Mouse (Mus musculus) midbrain, postnatal 0 days (tissue): ENCODE data around the gene Zbed6. TPM values are rescaled to one million over a fixed set of nuclear protein-coding genes. Genes with fewer than 3 reads are reported as not detected.

Source experiments
- ATAC-seq: fragments of 200-750 bp; cut with Nextera tagmentation; 2 replicates; pipeline ENCODE4 v1.8.0; 2017; ENCODE audit warnings: moderate number of reproducible peaks, mild to moderate bottlenecking, moderate TSS enrichment, moderate library complexity; ENCODE audit not compliant: low FRiP score
- DNase-seq: peaks from one replicate; pipeline ENCODE4 v3.0.0-alpha.2; 2015; ENCODE audit warnings: low spot score
- H3K27ac ChIP-seq: fragments of 300-500 bp; sonication (generic); 2 replicates; pipeline ENCODE4 v1.5.1; 2014; ENCODE audit warnings: low read depth, mild to moderate bottlenecking, low read length, mixed read lengths
- H3K27me3 ChIP-seq: fragments of 300-500 bp; sonication (generic); 2 replicates; pipeline ENCODE4 v1.6.1; 2014; ENCODE audit warnings: low read length, control low read depth, mixed read lengths; ENCODE audit not compliant: insufficient read depth
- H3K36me3 ChIP-seq: fragments of 300-500 bp; sonication (generic); 2 replicates; pipeline ENCODE4 v1.6.1; 2014; ENCODE audit warnings: low read length, control low read depth, mixed read lengths; ENCODE audit not compliant: insufficient read depth
- H3K4me1 ChIP-seq: fragments of 300-500 bp; sonication (generic); 2 replicates; pipeline ENCODE4 v1.6.1; 2014; ENCODE audit warnings: mild to moderate bottlenecking, control low read depth, antibody characterized with exemption, low read length, mixed read lengths; ENCODE audit not compliant: insufficient read depth
- H3K4me2 ChIP-seq: fragments of 300-500 bp; sonication (generic); 2 replicates; pipeline ENCODE4 v1.6.1; 2014; ENCODE audit warnings: low read depth, mild to moderate bottlenecking, low read length, mixed read lengths; ENCODE audit not compliant: poor library complexity, severe bottlenecking
- H3K4me3 ChIP-seq: fragments of 300-500 bp; sonication (generic); 2 replicates; pipeline ENCODE4 v1.5.1; 2014; ENCODE audit warnings: low read depth, mild to moderate bottlenecking, low read length, moderate library complexity
- H3K9ac ChIP-seq: fragments of 300-500 bp; sonication (generic); replicated peaks from 2 replicates; pipeline ENCODE4 v1.6.1; 2014; ENCODE audit warnings: mild to moderate bottlenecking, low read length, moderate library complexity, mixed read lengths; ENCODE audit not compliant: poor library complexity, severe bottlenecking
- H3K9me3 ChIP-seq: fragments of 300-500 bp; sonication (generic); 2 replicates; pipeline ENCODE4 v1.6.1; 2016; ENCODE audit warnings: low read length, control low read depth
- CTCF ChIP-seq: IDR thresholded peaks from 2 replicates; pipeline ENCODE4 v1.5.1; 2016; ENCODE audit warnings: antibody characterized with exemption, mild to moderate bottlenecking
- WGBS: fragments of 180-500 bp; shearing (Covaris S2); extraction: QIAGEN DNeasy Blood & Tissue Kit; methylation state at CpG from one replicate; pipeline ENCODE4 v1.1.7; 2014; 5-methylcytosine and 5-hydroxymethylcytosine counted together
- polyA plus RNA-seq: library from polyadenylated mRNA; unstranded; fragments of >200 nt; fragmentation: Nextera tagmentation; extraction: Ambion mirVana; gene quantifications from 2 replicates; pipeline ENCODE4 v1.2.1, GENCODE M21; 2015
- total RNA-seq: library from RNA; depleted of rRNA; stranded (reverse); fragments of >200 nt; gene quantifications from 2 replicates; pipeline ENCODE4 v1.2.3, GENCODE M21; 2014

Zbed6 gene
- total and polyA plus RNA-seq, 2 experiments from 2014 or later, result 0.23 to 6.6 TPM

- H3K4me1 ChIP-seq, result peaks cover 10% of the 10 kb centered on the region; the same call in 1 of the 2 replicates
- WGBS, result 80% methylated on average over 3 of the region's 3 CpGs
- H3K27ac ChIP-seq, result no peak overlapping the region
- DNase-seq, result no peak
- H3K36me3 ChIP-seq, result peaks cover under 1% of the 10 kb centered on the region; the same call in 1 of the 2 replicates
- no peak overlapping the region for H3K4me3 ChIP-seq
- H3K27me3 ChIP-seq, result no peaks in the 10 kb centered on the region
- ATAC-seq, result no peak
- no peak overlapping the region for H3K4me2 ChIP-seq
- no peaks in the 10 kb centered on the region for H3K9me3 ChIP-seq
- TF ChIP-seq CTCF, result no peak
- H3K9ac ChIP-seq, result no peak overlapping the region
These were observed 1.8 kb downstream of the Zbed6 start for GRCm38 (mm10) chr1:133658878-133659277.

GRCm38 (mm10) chr1:133656811-133657210, 3.9 kb downstream of the Zbed6 start:
- no peak for ATAC-seq
- H3K4me2 ChIP-seq, result no peak overlapping the region
- H3K27me3 ChIP-seq, result no peaks in the 10 kb centered on the region
- peaks cover 10% of the 10 kb centered on the region; the same call in 1 of the 2 replicates for H3K4me1 ChIP-seq
- no peak overlapping the region for H3K4me3 ChIP-seq
- no peaks in the 10 kb centered on the region for H3K9me3 ChIP-seq
- DNase-seq, result no peak
- H3K9ac ChIP-seq, result no peak overlapping the region
- no peak overlapping the region for H3K27ac ChIP-seq
- 80% methylated on average over 5 of the region's 5 CpGs for WGBS
- peaks cover 3% of the 10 kb centered on the region; the same call in 1 of the 2 replicates for H3K36me3 ChIP-seq
- no peak for TF ChIP-seq CTCF

- Histone ChIP-seq H3K4me1 (no peaks in the 10 kb centered on the region), H3K9ac (no peak overlapping the region), H3K4me3 (no peak overlapping the region), H3K27me3 (no peaks in the 10 kb centered on the region), H3K36me3 (peaks cover 3% of the 10 kb centered on the region; the same call in 1 of the 2 replicates), H3K27ac (no peak overlapping the region), H3K9me3 (no peaks in the 10 kb centered on the region), H3K4me2 (no peak overlapping the region)
- 91% methylated on average over 1 of the region's 1 CpGs for WGBS
- no peak for DNase-seq
- ATAC-seq, result no peak
- no peak for TF ChIP-seq CTCF
These were observed 7.7 kb downstream of the Zbed6 start for GRCm38 (mm10) chr1:133653033-133653432.

GRCm38 (mm10) chr1:133650288-133651055, 10.2 kb downstream of the Zbed6 start:
- no peak for DNase-seq
- H3K4me2 ChIP-seq, result no peak overlapping the region
- TF ChIP-seq CTCF, result no peak
- no peaks in the 10 kb centered on the region for H3K27me3 ChIP-seq
- H3K4me3 ChIP-seq, result no peak overlapping the region
- no peak overlapping the region for H3K9ac ChIP-seq
- H3K9me3 ChIP-seq, result no peaks in the 10 kb centered on the region
- WGBS, result 95% methylated on average over 7 of the region's 7 CpGs
- H3K4me1 ChIP-seq, result no peaks in the 10 kb centered on the region
- no peak overlapping the region for H3K27ac ChIP-seq
- H3K36me3 ChIP-seq, result peaks cover 10% of the 10 kb centered on the region
- no peak for ATAC-seq

- Histone ChIP-seq H3K27ac (no peak overlapping the region), H3K9ac (no peak overlapping the region), H3K4me3 (no peak overlapping the region), H3K4me1 (no peaks in the 10 kb centered on the region), H3K4me2 (no peak overlapping the region), H3K36me3 (peaks cover 40% of the 10 kb centered on the region), H3K27me3 (no peaks in the 10 kb centered on the region), H3K9me3 (no peaks in the 10 kb centered on the region)
- ATAC-seq, result no peak
- DNase-seq, result no peak
- WGBS, result 98% methylated on average over 5 of the region's 5 CpGs
- no peak for TF ChIP-seq CTCF
These were observed 15.0 kb downstream of the Zbed6 start for GRCm38 (mm10) chr1:133645652-133646051.

- ATAC-seq, result no peak
- no peak for DNase-seq
- 86% methylated on average over 2 of the region's 2 CpGs for whole genome bisulfite sequencing
- Histone ChIP-seq H3K27ac (no peak overlapping the region), H3K27me3 (no peaks in the 10 kb centered on the region), H3K4me3 (no peak overlapping the region), H3K9ac (no peak overlapping the region), H3K4me2 (no peak overlapping the region), H3K36me3 (peaks cover 69% of the 10 kb centered on the region), H3K9me3 (no peaks in the 10 kb centered on the region), H3K4me1 (no peaks in the 10 kb centered on the region)
- no peak for TF ChIP-seq CTCF
These were observed 19.5 kb downstream of the Zbed6 start for GRCm38 (mm10) chr1:133641163-133641562.
